Mouse (Mus musculus) embryonic fibroblast, embryonic 13.5 days (primary cell): ENCODE results near the gene Wdr70. TPM values are rescaled to one million over a fixed set of nuclear protein-coding genes. Genes with fewer than 3 reads are reported as not detected.

Experiments
- H3K27ac ChIP-seq: 2 replicates; pipeline ENCODE4 v1.5.1; 2012; ENCODE audit warnings: low read length, control low read depth, inconsistent platforms; ENCODE audit not compliant: insufficient read depth
- H3K4me1 ChIP-seq: 2 replicates; pipeline ENCODE4 v1.6.1; 2011; ENCODE audit warnings: low read length; ENCODE audit not compliant: control insufficient read depth, insufficient read depth
- H3K4me3 ChIP-seq: 2 replicates; pipeline ENCODE4 v1.5.1; 2011; ENCODE audit warnings: mild to moderate bottlenecking, control low read depth, low read length; ENCODE audit not compliant: insufficient read depth
- CTCF ChIP-seq: IDR thresholded peaks from 2 replicates; pipeline ENCODE4 v1.5.1; 2011; ENCODE audit warnings: mild to moderate bottlenecking, control low read depth, low read length, moderate library complexity, borderline replicate concordance; ENCODE audit not compliant: insufficient read depth
- POLR2A ChIP-seq: IDR thresholded peaks from 2 replicates; pipeline ENCODE4 v1.6.1; 2011; ENCODE audit warnings: low read depth, mild to moderate bottlenecking, control low read depth, low read length, moderate library complexity
- polyA plus RNA-seq: library from polyadenylated mRNA; stranded (reverse); fragments of >200 nt; gene quantifications from 2 replicates; pipeline ENCODE4 v1.2.4, GENCODE M21; 2011; ENCODE audit warnings: low read depth; ENCODE audit not compliant: missing spikeins, insufficient read length

Gene Wdr70
- polyA plus RNA-seq, 1 experiment: 40.5 TPM

- TF ChIP-seq CTCF: no peak
- no peak for TF ChIP-seq POLR2A
- Histone ChIP-seq H3K4me1 (no peaks in the 10 kb centered on the region), H3K27ac (no peak overlapping the region), H3K4me3 (no peak overlapping the region)
These were observed 108.9 kb downstream of the Wdr70 start for GRCm38 (mm10) chr15:7990101-7990500.

DNA sequence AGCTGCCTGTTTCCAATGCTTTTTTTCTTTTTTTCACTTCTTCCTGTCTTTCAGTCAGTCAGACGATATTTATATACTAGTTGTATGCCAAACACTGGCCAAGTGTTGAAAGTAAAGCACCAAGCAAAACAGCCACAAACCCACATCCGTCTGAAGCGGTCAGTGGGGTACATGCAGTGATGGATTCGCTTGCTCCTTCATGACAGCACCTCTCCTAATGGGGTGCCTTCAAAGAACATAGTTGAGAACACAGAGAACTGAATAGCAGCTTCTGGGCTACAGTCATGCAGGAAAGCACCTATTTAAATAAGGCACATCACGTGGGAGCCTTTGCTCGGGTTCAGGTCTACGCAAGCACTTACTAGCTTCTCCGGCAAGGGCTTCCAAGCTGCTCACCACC lies 111.6 kb downstream of the Wdr70 start:
- Histone ChIP-seq H3K4me3 (no peak overlapping the region), H3K27ac (no peak overlapping the region), H3K4me1 (no peaks in the 10 kb centered on the region)
- TF ChIP-seq CTCF: no peak
- no peak for TF ChIP-seq POLR2A

DNA sequence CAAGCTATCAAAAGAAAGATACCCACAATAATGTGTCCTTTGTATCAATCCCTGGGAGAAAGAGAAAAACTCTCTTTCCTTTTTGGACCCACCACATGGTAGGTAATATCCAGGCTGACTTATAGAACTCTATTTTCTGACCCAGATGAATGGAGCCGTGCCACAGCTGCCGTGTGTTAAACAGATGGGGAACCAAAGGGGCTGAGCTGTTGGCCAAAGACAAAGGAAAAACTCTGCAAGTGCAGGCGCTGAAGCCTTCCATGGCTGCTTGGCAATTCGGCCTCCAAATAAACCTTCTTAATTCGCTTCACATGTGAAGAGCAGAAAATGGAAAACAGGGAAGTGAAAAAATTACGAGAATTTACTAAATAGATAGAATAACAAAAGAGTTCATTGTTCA lies 112.7 kb downstream of the Wdr70 start:
- H3K4me3 ChIP-seq: no peak overlapping the region
- H3K4me1 ChIP-seq: no peaks in the 10 kb centered on the region
- TF ChIP-seq POLR2A (no peak), CTCF (no peak)
- no peak overlapping the region for H3K27ac ChIP-seq

DNA sequence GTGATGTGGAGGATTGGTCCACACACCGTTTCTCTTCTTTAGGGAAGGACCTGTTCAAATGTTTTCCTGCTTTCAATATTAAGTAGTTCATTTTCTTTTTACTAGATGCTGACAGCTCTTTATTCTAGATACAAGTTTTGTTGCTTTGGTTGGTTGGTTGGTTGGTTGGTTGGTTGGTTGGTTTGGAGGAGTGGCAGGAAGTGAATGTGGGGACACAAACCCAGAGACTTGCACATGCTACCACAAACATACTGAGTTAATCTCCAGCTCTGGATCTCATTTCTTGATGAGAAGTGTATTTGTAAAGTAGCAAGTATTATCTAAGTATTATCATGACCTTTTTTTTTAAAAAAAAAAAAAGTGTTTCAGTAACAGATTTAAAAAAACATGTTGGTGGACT lies 120.4 kb downstream of the Wdr70 start:
- TF ChIP-seq POLR2A (no peak), CTCF (no peak)
- H3K4me1 ChIP-seq: no peaks in the 10 kb centered on the region
- no peak overlapping the region for H3K4me3 ChIP-seq
- no peak overlapping the region for H3K27ac ChIP-seq

GRCm38 (mm10) chr15:7976775-7977174 lies 122.2 kb downstream of the Wdr70 start:
- Histone ChIP-seq H3K4me1 (no peaks in the 10 kb centered on the region), H3K27ac (no peak overlapping the region), H3K4me3 (no peak overlapping the region)
- no peak for TF ChIP-seq POLR2A
- TF ChIP-seq CTCF: no peak

DNA sequence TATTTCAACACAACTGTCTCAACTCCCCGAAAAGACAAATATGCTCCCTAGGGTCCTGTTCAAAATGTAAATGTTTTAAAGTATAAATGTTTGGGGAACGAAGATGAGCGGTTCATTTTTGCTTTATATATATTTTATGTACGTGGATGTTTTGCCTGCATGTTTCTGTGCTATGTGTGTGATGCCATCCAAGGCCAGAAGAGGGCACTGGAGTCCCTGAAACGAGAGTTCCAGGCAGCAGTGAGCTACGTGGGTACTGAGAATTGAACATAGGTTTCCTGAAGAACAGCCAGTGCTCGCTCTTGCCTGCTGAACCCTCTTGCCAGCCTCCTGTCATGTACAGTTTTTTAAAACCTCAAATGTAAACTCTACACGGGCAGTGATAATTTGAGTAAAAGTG lies 124.6 kb downstream of the Wdr70 start:
- H3K4me3 ChIP-seq: no peak overlapping the region
- H3K27ac ChIP-seq: no peak overlapping the region
- no peaks in the 10 kb centered on the region for H3K4me1 ChIP-seq
- TF ChIP-seq POLR2A (no peak), CTCF (peak; percentile 32; the same call in 1 of the 2 replicates)

DNA sequence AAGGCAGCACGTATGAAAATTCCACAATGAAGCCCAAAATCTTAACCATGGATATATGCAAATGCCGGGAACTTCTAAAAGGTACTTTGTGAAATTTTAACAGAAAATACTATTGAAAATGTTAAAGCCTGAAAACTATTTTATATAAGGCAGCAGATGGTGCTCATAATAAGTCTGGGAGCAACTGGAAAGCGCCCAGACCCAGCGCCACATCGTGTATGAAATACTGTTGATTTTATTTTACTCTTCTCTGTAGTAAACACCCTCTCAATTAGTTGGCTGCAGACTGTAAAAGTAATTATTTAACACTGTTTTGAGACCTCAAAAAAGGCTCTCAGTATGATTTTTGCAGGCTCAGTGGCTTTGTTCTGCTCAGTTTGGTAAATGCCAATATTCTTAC lies 126.5 kb downstream of the Wdr70 start:
- H3K4me1 ChIP-seq: no peaks in the 10 kb centered on the region
- H3K4me3 ChIP-seq: no peak overlapping the region
- no peak overlapping the region for H3K27ac ChIP-seq
- TF ChIP-seq POLR2A (no peak), CTCF (no peak)

DNA sequence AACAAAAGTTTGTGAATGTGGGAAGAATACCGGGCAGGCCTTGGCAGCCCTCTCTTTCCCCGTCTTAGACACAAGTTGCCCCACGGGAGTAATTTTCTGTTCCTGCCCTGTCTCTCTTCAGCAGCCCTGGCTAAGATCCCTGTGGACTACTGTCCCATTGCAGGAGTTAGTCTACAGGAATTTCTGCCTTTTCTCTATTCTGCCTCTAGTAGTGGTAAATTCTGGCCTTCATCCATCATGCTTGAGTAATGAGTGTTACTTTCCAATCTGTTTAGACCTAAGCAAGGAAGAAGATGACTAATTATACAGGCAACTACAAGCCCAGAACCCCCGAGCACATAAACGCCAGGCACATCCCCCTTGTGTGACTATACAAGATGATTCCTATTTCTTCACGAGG lies 136.2 kb downstream of the Wdr70 start:
- H3K4me3 ChIP-seq: no peak overlapping the region
- H3K4me1 ChIP-seq: no peaks in the 10 kb centered on the region
- 0 out of 2 replicates have a peak overlapping the region, but pooled peaks have one; percentile 42 for H3K27ac ChIP-seq
- TF ChIP-seq CTCF (no peak), POLR2A (no peak)

DNA sequence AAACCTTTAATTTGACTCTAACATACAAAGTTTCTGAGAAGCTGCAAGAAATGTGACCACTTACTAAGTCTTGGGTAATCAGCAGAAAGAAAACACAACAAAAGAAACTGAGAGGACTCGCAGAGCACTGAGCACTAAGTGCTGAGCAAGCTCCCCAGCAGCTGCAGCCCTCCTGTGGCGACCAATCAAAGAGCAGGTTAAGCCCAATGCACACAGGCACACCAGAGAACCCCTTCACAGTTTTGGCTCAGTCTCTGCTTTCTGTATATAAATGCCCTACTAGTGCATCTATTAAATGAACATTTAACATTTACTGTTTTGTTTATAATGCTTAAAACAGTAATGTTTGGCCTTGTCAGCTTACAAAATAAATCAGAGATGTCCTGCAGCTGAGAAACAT lies 137.5 kb downstream of the Wdr70 start:
- TF ChIP-seq POLR2A (no peak), CTCF (no peak)
- Histone ChIP-seq H3K4me3 (no peak overlapping the region), H3K27ac (no peak overlapping the region), H3K4me1 (no peaks in the 10 kb centered on the region)

GRCm38 (mm10) chr15:7956899-7957298 lies 142.1 kb downstream of the Wdr70 start:
- Histone ChIP-seq H3K4me3 (no peak overlapping the region), H3K4me1 (no peaks in the 10 kb centered on the region), H3K27ac (no peak overlapping the region)
- TF ChIP-seq CTCF: no peak
- no peak for TF ChIP-seq POLR2A

- TF ChIP-seq POLR2A: no peak
- no peak for TF ChIP-seq CTCF
- no peak overlapping the region for H3K4me3 ChIP-seq
- H3K4me1 ChIP-seq: no peaks in the 10 kb centered on the region
- no peak overlapping the region for H3K27ac ChIP-seq
These were observed 148.4 kb downstream of the Wdr70 start for GRCm38 (mm10) chr15:7950561-7950960.

- Histone ChIP-seq H3K4me1 (no peaks in the 10 kb centered on the region), H3K27ac (no peak overlapping the region), H3K4me3 (no peak overlapping the region)
- TF ChIP-seq CTCF: no peak
- TF ChIP-seq POLR2A: no peak
These were observed 157.3 kb downstream of the Wdr70 start for GRCm38 (mm10) chr15:7941690-7942089.
